Mouse (Mus musculus) spleen, adult 10 weeks (tissue): Measurements from ENCODE around the gene Tax1bp1. TPM values are rescaled to one million over a fixed set of nuclear protein-coding genes. Genes with fewer than 3 reads are reported as not detected.

ENCODE experiments used
- polyA plus RNA-seq: library from polyadenylated mRNA; stranded (reverse); fragments of 350-450 nt; fragmentation: Illumina TruSeq; extraction: RNeasy Lipid Tissue Mini Kit (QIAGEN cat#74804); gene quantifications from one replicate; pipeline ENCODE4 v1.2.3, GENCODE M21; 2015; ENCODE audit warnings: low replicate concordance; ENCODE audit not compliant: insufficient read depth

The Tax1bp1 gene
- polyA plus RNA-seq: 205 TPM

DNA sequence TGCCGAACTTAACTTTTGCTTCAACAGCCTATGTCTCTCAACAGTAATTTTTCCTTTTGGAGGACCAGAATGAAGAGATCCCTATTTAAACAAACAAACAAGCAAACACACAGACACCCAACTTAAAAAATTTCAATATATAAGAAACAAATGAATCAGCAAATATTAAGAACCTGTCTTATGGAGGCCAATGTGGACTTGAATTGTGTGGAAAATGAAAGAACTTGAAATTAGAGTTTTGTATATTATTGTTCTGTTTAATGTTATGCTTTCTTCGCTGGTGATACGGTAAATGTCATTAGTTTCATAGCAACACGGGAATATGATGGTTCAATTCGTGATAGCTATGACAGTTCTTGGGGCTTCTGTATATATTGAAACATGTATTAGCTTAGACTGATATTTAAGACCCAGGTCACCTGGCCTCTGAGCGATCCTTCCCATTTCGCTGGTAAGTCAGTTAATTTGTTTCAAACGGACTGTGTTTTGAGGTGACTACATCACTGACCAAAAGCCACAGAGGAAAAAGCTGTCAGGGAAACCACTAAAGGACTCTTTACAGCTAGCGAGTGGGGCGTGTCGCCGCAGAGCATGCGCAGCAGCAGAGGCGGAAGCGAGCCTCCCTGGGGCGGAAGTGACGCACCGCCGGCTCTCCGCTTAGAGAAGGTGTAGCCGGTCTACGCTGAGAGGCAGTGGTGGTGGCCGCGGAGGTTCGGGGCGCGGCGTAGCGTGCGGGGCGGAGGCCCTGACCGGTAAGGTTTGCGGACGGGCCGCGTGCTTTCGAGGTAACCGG is at the start of gene Tax1bp1:
TSS of gene Tax1bp1 (plus strand) at position 626 of the 793 bp plus-strand sequence.

Other genes with a start within 250 kb of the Tax1bp1 start
- gene Hibadh, start 73.3 kb upstream of the Tax1bp1 start, polyA plus RNA-seq: 84.5 TPM